Mouse (Mus musculus) midbrain, embryonic 16.5 days (tissue): ENCODE measurements around the gene Prss36. TPM values are rescaled to one million over a fixed set of nuclear protein-coding genes. Genes with fewer than 3 reads are reported as not detected.

Experiments used
- ATAC-seq: fragments of 200-750 bp; cut with Nextera tagmentation; 2 replicates; pipeline ENCODE4 v1.8.0; 2017; ENCODE audit warnings: moderate TSS enrichment
- H3K27ac ChIP-seq: fragments of 300-500 bp; sonication (generic); 2 replicates; pipeline ENCODE4 v1.5.1; 2014; ENCODE audit warnings: mild to moderate bottlenecking, low read length, mixed read lengths
- H3K27me3 ChIP-seq: fragments of 300-500 bp; sonication (generic); 2 replicates; pipeline ENCODE4 v1.6.1; 2014; ENCODE audit warnings: low read depth, low read length, mixed read lengths; ENCODE audit not compliant: control insufficient read depth, insufficient read depth
- H3K36me3 ChIP-seq: fragments of 300-500 bp; sonication (generic); 2 replicates; pipeline ENCODE4 v1.6.1; 2014; ENCODE audit warnings: mild to moderate bottlenecking, low read length, moderate library complexity, mixed read lengths; ENCODE audit not compliant: control insufficient read depth, insufficient read depth
- H3K4me1 ChIP-seq: fragments of 300-500 bp; sonication (generic); 2 replicates; pipeline ENCODE4 v1.6.1; 2014; ENCODE audit warnings: mild to moderate bottlenecking, low read length, mixed read lengths; ENCODE audit not compliant: control insufficient read depth, insufficient read depth
- H3K4me2 ChIP-seq: fragments of 300-500 bp; sonication (generic); 2 replicates; pipeline ENCODE4 v1.6.1; 2014; ENCODE audit warnings: mild to moderate bottlenecking, low read length, mixed read lengths
- H3K4me3 ChIP-seq: fragments of 300-500 bp; sonication (generic); 2 replicates; pipeline ENCODE4 v1.5.1; 2014; ENCODE audit warnings: low read depth, mild to moderate bottlenecking, low read length, moderate library complexity, mixed read lengths
- H3K9ac ChIP-seq: fragments of 300-500 bp; sonication (generic); 2 replicates; pipeline ENCODE4 v1.6.1; 2014; ENCODE audit warnings: low read depth, low read length, mixed read lengths
- H3K9me3 ChIP-seq: fragments of 300-500 bp; sonication (generic); replicated peaks from 2 replicates; pipeline ENCODE4 v1.6.1; 2014; ENCODE audit warnings: mild to moderate bottlenecking, low read length, mixed read lengths; ENCODE audit not compliant: control insufficient read depth, poor library complexity, severe bottlenecking
- WGBS: fragments of 180-500 bp; shearing (Covaris S2); extraction: QIAGEN DNeasy Blood & Tissue Kit; methylation state at CpG from one replicate; pipeline ENCODE4 v1.1.7; 2014; 5-methylcytosine and 5-hydroxymethylcytosine counted together
- polyA plus RNA-seq: library from polyadenylated mRNA; unstranded; fragments of >200 nt; fragmentation: Nextera tagmentation; extraction: Ambion mirVana; gene quantifications from 2 replicates; pipeline ENCODE4 v1.2.1, GENCODE M21; 2015

Prss36 gene
- polyA plus RNA-seq, 1 experiment from 2014 or later = 13.4 TPM

- 81% methylated on average over 11 of the region's 11 CpGs for WGBS
- H3K4me1 ChIP-seq = no peaks in the 10 kb centered on the region
Measured at GRCm38 (mm10) chr7:127927726-127928125, 18.8 kb downstream of the Prss36 start.

DNA sequence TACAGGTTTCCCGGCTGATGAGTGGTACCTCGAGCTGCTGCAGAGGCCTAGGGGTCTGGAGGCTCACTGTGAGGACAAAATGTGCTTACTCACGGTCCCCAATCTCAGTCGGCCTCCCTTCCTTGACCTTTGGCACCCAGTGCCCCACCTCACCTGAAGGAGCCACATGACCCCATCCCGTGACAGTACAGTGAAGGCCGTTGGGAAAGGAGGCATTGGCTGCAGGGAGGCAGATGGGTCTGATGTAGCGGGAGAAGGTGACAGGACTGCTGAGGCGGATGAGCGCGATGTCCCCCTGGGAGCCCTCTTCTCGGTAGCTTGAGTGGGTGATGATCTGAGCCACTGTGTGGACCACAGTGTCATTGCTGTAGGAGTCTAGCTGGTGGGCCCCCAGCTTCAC is 19.7 kb downstream of the Prss36 start:
- 87% methylated on average over 11 of the region's 11 CpGs for WGBS
- peaks cover 6% of the 10 kb centered on the region for H3K36me3 ChIP-seq
- H3K4me1 ChIP-seq = no peaks in the 10 kb centered on the region
- H3K9ac ChIP-seq = no peak overlapping the region
- H3K9me3 ChIP-seq = no peaks in the 10 kb centered on the region
- H3K27ac ChIP-seq = no peak overlapping the region
- no peak overlapping the region for H3K4me2 ChIP-seq
- H3K27me3 ChIP-seq = peaks cover 26% of the 10 kb centered on the region
- no peak for ATAC-seq
- no peak overlapping the region for H3K4me3 ChIP-seq

More at GRCm38 (mm10) chr7:127927726-127928125, 18.8 kb downstream of the Prss36 start:
- no peak overlapping the region for H3K27ac ChIP-seq
- no peak overlapping the region for H3K9ac ChIP-seq
- H3K27me3 ChIP-seq = peaks cover 26% of the 10 kb centered on the region
- H3K36me3 ChIP-seq = peaks cover 6% of the 10 kb centered on the region
- no peak overlapping the region for H3K4me2 ChIP-seq
- no peak for ATAC-seq
- H3K4me3 ChIP-seq = no peak overlapping the region
- H3K9me3 ChIP-seq = no peaks in the 10 kb centered on the region

- Histone ChIP-seq H3K36me3 (peaks cover 6% of the 10 kb centered on the region), H3K27me3 (peaks cover 26% of the 10 kb centered on the region), H3K4me2 (no peak overlapping the region), H3K9ac (no peak overlapping the region), H3K9me3 (no peaks in the 10 kb centered on the region), H3K27ac (no peak overlapping the region), H3K4me3 (no peak overlapping the region), H3K4me1 (no peaks in the 10 kb centered on the region)
- no peak for ATAC-seq
- WGBS = 84% methylated on average over 8 of the region's 8 CpGs
Measured at GRCm38 (mm10) chr7:127926066-127926465, 20.5 kb downstream of the Prss36 start.

DNA sequence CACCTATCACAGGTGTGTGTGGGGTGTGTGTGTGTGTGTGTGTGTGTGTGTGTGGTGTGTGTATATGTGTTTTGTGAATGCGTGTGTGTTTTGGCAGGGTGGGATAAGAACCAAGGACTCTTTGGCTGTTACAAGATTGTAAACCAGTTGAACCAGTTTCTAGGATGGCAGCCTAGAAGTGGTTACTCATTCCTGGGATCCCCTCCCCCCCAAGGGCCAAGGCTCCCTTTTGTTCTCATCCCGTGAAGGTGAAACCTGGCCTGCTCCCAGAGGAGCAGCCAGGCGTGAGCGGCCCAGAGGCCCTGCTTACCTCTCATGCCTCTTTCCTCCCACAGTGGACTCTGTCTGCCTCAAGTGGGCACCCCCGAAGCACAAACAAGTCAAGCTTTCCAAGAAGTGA is 21.3 kb downstream of the Prss36 start:
- peaks cover 24% of the 10 kb centered on the region for H3K27me3 ChIP-seq
- 59% methylated on average over 5 of the region's 5 CpGs for WGBS
- H3K4me3 ChIP-seq = no peak overlapping the region
- ATAC-seq = no peak
- H3K36me3 ChIP-seq = peaks cover 6% of the 10 kb centered on the region
- no peak overlapping the region for H3K4me2 ChIP-seq
- H3K4me1 ChIP-seq = no peaks in the 10 kb centered on the region
- no peak overlapping the region for H3K27ac ChIP-seq
- H3K9me3 ChIP-seq = no peaks in the 10 kb centered on the region
- H3K9ac ChIP-seq = no peak overlapping the region

GRCm38 (mm10) chr7:127923714-127924113 is 22.8 kb downstream of the Prss36 start:
- H3K9ac ChIP-seq = no peak overlapping the region
- H3K27me3 ChIP-seq = peaks cover 11% of the 10 kb centered on the region
- no peak overlapping the region for H3K4me3 ChIP-seq
- WGBS = 87% methylated on average over 5 of the region's 5 CpGs
- H3K4me2 ChIP-seq = no peak overlapping the region
- no peaks in the 10 kb centered on the region for H3K4me1 ChIP-seq
- no peak for ATAC-seq
- H3K9me3 ChIP-seq = no peaks in the 10 kb centered on the region
- peaks cover 6% of the 10 kb centered on the region for H3K36me3 ChIP-seq
- no peak overlapping the region for H3K27ac ChIP-seq

DNA sequence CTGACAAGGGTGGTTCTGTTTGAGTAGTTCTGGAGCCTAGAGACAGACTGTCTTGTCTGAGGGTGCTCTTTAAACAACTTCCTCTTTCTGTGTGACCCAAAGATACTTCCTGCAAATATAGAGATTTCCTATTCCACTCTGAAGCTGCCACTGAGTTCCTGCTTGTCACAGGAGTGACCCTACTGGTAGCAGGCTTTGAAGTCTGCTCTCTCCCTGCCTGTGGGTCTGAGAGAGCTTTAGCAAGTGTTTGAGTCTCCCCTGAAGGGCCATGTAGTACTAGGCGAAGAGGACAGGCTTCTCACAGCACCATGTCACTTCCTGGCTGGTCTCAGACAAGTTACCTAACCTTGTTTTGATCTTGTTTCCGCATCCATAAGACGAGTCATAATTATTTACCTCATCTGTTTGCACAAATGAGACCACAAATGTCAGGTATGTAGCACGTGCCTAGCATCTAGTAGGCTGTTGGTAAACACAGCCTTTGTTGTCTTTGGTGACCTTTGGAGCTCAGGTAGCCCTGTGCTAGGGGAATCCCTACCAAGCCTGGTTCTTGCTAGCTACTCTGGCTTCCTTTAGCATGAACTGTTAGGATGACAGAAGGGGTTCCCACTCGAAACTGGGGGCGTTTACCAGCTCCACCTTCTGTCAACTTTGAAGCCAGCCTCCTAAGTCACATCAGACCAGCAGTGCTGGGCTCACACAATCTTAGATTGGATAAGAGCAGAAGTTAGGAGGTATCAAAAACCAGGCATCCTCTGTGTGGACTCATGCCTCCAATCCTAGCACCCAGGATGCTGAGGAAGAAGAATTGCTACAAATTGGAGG is 23.9 kb downstream of the Prss36 start:
- 0 out of 2 replicates have a peak, but pooled peaks cover under 1% of the 10 kb centered on the region for H3K27me3 ChIP-seq
- H3K4me2 ChIP-seq = no peak overlapping the region
- H3K4me3 ChIP-seq = no peak overlapping the region
- H3K36me3 ChIP-seq = peaks cover 6% of the 10 kb centered on the region
- no peak overlapping the region for H3K9ac ChIP-seq
- 89% methylated on average over 6 of the region's 6 CpGs for WGBS
- ATAC-seq = no peak
- no peak overlapping the region for H3K27ac ChIP-seq
- H3K9me3 ChIP-seq = no peaks in the 10 kb centered on the region
- H3K4me1 ChIP-seq = no peaks in the 10 kb centered on the region

DNA sequence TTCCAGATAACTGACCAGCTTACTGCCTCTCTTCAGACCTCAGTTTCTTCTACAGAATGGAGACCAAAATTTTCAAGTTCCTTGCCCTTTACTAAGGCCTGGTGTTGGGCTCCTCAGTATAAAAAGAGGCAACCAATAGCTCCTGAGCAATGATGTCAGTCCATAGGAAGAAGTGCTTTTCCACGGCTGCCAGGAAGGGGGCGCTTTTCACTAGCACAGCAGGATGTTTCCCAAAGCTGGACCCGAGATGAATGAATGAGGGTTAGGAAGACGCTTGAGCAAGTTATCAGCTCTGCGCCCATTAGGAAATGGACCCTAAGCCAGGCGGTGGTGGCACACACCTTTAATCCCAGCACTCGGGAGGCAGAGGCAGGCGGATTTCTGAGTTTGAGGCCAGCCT is 25.0 kb downstream of the Prss36 start:
- Histone ChIP-seq H3K4me1 (no peaks in the 10 kb centered on the region), H3K27ac (no peak overlapping the region), H3K4me3 (no peak overlapping the region), H3K9me3 (no peaks in the 10 kb centered on the region), H3K36me3 (peaks cover 9% of the 10 kb centered on the region), H3K27me3 (no peaks in the 10 kb centered on the region), H3K9ac (no peak overlapping the region), H3K4me2 (no peak overlapping the region)
- 61% methylated on average over 8 of the region's 8 CpGs for WGBS
- ATAC-seq = no peak

DNA sequence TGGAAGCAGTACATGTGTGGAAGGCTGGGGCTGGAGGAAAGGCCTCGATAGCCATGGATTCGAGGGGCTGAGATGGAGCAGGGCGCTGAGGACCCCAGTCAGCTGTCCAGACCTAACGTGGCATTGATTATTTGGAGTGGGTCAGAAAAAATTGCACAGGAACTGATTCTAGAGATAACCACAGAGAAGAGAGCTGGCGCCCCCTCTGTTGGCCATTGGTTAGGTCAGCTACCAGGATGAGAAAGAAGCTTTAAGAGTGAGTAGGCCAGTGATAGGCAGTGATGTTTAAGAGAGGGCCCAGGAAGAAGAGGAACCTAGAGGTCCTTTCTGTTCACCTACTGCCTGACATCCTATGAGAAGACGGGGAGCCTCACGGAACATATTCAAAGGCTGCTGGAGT is 27.2 kb downstream of the Prss36 start:
- Histone ChIP-seq H3K27ac (no peak overlapping the region), H3K4me2 (no peak overlapping the region), H3K9me3 (no peaks in the 10 kb centered on the region), H3K4me3 (no peak overlapping the region), H3K4me1 (no peaks in the 10 kb centered on the region), H3K9ac (no peak overlapping the region), H3K36me3 (peaks cover 11% of the 10 kb centered on the region), H3K27me3 (no peaks in the 10 kb centered on the region)
- no peak for ATAC-seq
- 75% methylated on average over 7 of the region's 7 CpGs for WGBS

GRCm38 (mm10) chr7:127918203-127918602 is 28.3 kb downstream of the Prss36 start:
- Histone ChIP-seq H3K27me3 (no peaks in the 10 kb centered on the region), H3K9ac (no peak overlapping the region), H3K36me3 (peaks cover 11% of the 10 kb centered on the region), H3K4me3 (no peak overlapping the region), H3K4me2 (no peak overlapping the region), H3K4me1 (peaks cover 3% of the 10 kb centered on the region), H3K9me3 (no peaks in the 10 kb centered on the region), H3K27ac (no peak overlapping the region)
- no peak for ATAC-seq
- 64% methylated on average over 3 of the region's 3 CpGs for WGBS
